Mouse (Mus musculus) naive thymus-derived CD4-positive, alpha-beta T cell, adult 2 months (primary cell): ENCODE measurements at regions not wholly inside any gene's neighbourhood (a gene's known extent, or its start where the extent isn't known, plus 50 kb on each side); places are given as distances from the start of the nearest gene placed in this dataset.

Experiments
- DNase-seq: peaks from one replicate; pipeline ENCODE4 v3.0.0-alpha.2; 2011; ENCODE audit warnings: low read depth

DNA sequence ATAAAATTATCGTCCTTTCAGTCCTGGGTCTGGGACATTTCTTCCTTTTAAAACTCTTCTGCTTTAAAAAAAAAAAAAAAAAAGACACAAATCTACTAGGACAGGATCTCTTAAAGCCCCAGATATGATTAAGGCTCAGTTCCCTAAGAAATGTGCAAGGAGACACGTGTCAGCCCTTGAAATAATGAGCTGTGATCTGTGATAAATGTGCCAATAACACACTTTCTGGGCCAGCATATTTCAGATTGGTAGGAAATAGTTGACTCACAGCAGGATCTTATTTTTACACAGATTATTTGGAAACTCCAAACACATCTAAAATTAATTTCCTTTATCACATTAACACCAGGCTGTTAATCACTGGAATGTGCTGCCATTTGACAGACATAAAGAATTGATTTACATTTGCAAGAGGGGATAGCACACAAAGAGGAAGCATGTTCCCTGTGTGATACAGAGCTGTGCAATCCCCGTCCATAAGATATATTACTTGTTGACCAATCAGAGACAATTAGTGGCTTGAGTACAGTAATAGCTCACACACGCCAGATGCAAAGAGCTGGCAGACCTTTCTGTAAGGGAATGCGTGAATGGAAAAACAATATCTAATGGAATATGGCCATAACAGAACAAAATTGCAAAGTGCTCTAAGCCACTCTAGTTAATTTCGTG, 263.7 kb downstream of the Pax3 start:
- no peak for DNase-seq

DNA sequence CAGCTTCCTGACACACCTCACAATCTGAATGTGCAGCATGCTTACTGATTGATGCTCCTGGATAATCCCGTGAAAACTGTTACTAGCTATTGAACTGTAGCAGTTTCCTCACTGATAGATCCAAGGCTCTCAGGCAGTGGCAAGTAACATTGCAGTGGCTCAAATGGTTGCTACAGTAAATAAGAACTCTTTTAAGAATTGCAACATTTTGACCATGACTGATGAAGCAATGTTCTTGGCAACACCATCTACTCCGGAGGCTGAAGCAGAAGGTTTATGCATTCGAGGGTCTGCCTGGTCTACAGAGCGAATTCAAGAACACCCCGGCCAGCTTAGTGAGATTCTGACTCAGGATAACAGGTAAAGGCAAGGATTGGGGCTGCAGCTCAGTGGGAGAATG, 264.7 kb downstream of the Pax3 start:
- DNase-seq = no peak

DNA sequence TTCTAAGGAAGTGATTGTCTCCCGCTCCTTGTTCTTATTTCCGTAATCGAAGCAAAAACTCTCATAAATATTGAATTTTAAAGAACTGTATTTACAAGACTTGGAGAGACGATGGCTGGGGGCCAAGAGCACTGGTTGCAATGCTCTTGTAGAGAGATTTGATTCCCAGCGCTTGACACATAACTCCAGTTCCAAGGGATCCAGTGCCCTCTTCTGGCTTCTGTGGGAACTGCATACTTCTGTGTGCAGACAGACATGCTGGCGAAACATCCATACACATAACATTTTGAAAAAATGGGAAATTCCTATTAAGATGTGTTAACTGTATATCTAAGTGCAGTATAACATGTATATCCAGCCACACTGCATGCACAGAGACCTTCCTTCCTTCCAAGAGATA, 266.3 kb downstream of the Pax3 start:
- no peak for DNase-seq

DNA sequence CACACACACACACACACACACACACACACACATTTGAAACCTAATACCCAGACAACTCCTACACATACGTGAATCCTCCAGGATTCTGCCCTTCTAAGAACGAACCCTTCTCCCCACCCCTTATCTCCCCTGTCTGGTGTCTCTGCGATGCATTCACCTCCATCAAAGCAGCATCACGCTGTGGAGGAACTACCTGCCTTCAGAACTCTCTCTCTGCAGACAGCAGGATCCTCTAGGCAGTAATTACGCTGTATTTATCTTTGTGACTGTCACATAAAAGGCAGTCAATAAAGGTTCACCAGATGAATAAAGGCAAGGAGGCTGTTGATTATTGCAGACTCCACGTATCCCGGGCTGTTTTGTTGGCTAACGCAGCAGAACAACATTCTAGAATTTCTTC, 267.4 kb downstream of the Pax3 start:
- no peak for DNase-seq

DNA sequence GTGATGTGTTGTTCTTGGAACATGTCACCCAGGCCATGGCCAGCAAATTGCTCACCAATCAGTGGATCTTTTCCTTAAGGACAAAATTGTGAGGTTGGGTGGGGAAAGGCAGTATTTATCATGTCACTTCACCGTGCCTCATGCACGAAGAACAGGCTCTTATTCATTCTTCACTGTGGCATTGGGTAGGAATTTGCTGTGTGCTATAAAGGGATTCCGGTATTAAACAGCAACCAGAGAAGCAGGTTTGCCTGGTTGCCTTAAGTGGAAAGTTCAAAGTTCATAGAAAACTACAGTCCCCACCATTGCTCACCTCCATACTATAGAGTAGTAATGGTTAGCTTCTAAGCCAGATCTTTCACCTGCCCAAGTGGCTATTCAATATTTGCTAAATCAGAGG, 270.8 kb downstream of the Pax3 start:
- DNase-seq = no peak

DNA sequence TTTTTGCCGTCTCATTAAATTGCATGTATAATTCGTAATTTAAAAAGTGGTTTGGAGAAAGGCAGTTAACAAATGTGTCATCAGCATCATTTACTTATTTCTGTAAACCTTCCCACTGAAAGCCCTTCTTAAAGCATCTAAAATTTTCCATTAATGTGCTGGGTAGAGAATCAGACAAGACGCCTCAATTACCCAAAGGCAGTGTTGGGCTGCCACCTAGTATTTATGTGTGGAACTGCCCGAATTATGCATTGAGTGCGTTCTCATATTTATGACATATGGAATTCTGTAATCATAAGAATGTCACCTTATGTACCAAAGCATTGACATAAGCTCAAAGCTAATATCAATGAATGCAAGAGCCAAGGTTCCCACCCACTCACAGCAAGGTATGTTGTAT, 300.7 kb downstream of the Pax3 start:
- no peak for DNase-seq

DNA sequence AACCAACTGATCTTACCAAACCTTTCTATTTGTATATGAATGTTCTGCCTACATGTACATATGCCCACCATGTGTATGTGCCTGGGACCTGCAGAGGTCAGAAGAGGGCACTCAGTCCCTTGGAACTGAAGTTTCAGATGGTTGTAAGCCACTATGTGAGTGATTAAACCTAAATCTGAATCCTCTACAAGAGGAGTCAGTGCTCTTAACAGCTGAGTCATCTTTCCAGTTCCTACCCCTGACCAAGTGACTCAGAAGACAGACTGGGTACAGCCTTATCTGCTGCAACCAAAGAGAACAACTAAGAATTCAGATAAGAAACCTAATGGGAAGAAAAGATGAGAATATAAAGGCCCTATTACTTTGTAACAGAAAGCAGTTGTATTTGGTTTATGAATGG, 317.9 kb downstream of the Pax3 start:
- DNase-seq = no peak

DNA sequence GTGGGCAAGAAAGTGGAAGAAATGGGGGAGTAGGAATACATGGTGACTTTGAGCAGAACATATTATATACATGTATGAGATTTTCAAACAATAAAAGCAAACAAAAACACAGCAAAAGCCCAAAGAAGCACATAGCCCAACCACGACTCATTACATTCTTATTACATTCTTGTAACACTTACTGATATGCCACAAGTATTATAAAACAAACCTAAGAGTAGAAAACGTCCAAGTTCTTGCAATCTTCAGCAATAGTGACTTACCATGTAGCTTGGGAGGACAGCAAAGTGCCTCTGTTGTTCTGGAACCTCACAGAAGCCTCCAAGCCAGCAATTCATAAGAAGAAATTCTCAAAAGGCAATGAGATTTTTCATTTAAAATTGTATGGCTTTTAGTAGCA, 326.8 kb downstream of the Pax3 start:
- DNase-seq = no peak

DNA sequence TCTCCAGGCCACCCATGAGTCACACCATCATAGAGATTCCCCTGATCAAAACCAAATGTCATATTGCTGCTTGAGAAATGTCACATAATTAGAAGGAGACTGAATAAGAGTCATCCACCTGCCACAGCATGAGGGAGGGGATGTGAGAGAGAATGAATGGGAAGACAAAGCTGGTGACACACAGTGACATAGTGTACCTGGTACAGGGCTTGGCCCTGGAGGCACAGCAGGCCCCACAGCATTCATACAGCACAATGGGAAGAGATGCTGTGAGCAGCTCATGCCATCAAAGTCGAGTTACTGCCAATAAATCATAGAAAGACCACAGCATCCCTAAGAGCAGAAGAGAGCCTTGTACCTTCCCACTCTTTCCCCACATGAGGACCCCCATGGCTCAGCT, 327.8 kb downstream of the Pax3 start:
- no peak for DNase-seq

DNA sequence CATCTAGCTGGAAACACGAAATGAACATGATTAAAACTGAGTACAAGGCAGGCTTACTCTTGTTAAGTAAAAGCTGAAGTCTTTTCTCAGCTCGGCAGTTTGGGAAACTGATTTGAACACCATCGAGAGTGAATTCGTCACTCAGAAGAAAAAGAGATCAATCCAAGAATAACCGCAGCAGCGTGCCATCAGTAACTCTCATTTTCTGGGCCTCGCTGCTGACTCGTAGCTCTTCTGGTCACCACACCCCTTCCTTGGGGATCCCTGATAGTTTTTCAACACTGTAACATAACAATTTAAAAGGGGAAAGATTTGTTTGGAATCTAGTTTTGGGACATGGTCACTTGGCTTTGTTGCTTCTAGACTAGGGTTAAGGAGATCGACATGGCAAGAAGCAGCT, 337.0 kb downstream of the Pax3 start:
- DNase-seq = no peak

DNA sequence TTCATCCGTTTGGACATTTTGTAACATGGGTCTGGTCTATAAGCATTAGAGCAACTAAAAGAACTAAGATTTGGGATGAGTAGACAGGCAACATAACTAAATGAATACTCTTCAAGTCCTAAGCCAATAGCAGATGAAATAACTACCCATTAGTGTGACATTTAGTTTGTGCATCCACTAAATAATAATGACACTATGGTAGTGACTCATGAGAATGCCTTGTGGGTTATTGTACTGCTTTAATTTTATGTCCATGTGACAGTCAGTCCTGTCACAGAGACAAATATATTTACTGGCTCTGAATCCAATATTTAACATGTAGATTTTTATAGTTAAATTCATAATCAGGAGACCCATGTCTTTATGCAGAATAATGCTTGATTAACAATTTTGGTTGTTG, 339.5 kb upstream of the Epha4 start:
- no peak for DNase-seq

DNA sequence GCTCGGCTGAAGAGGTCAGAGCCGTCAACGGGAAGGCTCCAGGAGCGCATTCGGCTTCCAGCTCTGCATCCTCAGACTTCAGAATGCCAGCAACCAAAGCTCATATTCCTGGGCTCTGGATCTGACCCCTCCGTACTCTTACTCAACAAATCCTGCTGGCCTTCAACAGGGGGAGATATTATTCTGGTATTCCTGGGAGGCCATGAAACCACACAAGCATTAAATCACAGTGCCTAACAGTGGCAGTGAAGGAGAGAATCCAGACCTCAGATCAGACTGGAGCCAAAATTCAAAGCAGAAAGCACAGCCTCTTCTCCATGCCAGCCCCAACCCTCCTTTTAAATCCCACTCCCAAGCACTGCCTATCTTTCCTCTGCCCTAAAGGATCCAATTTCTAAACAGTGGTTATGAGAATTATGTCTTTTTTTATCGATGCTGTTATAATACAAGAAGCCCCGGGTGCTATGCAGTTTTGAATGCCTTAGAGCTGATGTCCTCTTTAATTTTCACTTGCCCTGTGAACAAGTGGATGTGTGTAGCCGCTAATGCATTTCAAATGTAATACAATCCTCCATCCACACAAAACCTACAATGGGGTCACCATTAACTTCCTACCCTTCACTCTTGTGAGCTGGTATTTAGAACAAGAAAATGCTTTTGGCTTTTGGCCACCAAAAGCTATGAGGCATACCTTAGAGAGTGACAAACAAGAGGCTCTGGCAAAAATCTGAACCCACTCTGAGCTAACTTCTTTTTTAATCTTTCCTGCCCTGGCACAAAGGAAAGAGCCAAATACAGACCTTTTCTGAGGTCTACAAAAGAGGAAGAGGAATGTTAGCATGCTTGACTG, 333.1 kb upstream of the Epha4 start:
- no peak for DNase-seq

DNA sequence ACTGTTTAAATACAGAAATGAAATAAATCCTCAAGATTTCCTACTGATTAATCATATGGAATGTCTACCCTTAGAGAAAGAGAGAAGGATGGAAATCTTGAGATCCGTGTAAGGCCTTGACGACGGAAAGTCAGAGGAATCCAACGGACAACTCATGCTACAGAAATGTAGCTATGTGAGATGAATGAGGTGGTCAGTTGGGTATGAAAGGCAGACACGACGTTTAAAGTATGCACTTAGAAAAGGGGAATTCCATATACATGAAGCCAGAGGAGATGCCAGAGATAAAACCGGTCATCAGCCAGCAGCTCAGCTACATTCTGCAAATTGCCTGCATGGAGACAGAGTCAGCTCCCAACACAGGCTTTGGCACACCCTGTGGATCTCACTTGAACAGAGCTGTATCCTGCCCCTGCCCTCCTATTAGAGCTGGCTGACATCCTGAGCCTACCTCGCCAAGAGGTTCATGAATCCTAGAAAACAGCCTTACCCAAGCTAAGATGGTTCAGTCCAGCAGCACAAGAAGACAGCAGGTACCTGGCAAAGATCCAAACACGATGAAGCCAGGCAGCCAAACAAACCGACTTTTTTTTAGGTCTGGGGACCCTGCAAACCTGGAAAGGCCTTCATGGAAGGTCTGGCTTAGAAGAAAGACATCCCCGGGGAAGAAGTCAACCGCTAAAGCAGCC, 331.3 kb upstream of the Epha4 start:
- no peak for DNase-seq

DNA sequence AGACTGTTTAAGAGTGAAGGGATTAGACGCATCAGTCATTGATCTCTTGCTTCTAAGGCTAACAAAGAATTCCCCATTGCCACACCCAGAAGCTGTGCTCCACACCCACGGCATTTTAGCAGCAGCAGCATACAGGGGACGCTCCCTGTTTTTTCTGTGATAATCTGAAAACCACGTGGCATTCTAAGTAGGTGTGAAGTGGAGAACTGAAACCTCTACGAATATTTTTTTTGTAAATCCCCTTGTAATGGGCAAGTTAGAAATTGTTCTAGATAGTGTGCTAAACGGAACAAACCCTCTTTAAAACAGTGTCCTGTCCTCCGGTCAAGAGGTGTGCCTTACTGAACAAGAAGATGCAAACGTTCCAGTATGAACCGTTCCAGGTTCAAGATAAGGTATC, 325.8 kb upstream of the Epha4 start:
- no peak for DNase-seq

DNA sequence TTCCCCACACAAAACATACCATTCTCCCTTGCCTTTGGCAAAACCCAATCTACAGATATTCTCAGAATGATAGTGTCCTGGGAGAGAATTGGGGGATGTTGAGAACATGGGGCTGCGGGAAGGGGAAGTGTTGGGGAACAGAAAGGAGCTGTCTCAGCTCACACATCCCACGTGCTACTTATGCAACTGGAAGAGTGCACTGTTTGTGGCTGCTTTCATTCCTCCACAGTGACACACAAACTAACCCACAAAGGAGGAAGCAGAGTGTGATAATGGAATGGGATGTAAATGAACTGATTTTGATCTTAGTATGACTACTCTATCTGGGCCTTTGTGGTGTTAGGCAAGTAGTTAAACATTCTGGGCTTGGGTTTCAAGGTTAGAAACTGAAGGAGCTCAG, 317.3 kb upstream of the Epha4 start:
- no peak for DNase-seq

DNA sequence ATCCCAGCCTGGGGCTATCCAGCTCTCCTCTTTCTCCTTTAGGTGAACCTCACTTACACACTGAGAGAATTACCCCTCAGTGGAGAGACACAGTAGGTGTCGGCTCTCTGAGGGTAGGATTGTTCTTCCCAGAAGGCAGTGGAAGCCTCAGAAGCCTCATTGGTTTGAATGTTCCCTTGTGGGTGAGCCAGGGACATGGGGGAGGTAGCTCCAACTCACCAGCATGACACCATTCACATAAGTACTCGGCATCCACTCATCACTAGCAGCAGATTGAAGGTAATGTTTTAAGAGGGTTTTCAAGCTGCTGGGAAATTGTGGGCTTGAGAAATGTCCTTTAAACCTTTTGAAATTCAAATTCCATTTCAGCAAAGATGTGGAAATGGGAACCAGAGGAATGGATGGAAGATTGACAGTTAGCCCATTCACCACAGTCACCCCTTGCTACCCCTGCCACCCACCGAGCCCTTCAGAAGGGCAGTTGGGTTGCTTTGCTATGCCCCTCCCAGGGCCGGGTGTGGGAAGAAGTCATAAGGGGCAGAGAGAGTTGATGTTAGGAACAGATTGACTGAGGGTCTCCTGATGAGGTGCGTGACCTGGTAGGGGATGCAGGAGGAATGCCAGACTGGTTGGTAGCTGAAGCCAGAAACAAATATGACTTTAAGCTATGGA, 310.0 kb upstream of the Epha4 start:
- DNase-seq = no peak

DNA sequence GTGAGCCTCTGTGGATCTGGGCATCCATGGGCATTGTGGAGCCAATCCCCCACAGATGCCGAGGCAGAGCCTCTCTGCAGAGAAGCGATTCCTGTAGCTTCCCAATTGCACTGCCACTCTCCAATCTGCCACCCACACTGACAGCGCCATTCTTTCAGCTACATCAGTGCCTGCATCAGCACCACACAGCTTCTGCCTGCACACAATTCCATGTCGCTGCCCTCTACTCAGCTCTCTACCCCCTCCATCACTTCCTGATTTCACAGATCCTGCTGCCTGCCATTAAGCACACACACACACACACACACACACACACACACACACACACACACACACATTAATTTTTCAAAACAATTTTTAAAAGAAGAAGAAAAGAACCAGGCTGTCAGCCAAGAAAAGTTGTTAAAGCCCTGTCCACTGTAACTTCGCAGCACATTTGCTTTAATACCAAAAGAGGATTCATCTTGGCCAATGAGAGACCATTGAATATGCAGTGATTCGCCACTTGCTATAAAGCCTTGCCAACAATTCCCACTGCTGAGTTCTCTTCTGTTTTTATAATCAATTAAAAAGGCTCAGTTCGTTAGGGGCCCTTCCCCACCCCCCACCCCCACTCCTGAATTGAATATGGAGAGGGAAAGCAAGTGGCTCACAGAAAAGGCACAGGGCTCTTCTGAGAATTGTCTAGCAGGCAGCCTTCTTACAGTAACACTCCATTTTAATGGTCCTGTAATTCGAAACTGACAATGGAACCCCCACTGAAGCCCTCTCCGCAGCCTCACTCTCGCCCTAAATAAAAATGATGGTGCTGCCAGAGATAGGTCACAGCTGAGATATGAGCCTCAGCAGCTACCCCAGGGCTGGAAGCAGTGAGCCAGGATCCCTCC, 309.2 kb upstream of the Epha4 start:
- no peak for DNase-seq

DNA sequence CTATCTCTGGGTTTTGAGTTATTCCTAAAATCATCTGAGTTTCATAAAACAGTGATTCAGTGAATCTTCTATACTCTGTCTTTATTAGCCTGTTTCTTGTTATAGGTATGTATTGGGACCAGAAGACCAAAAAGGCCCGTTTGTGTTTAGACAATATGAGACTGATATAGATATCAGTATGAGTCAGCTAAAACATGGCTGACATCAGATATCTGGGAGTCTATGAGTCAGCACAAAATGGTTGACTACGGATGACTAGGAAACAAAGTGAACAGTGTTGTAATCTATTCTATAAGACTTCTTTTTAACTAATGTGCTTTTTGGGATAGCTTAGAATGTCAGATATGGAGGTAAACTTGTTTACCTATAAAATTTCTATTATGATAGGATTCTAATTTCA, 305.2 kb upstream of the Epha4 start:
- no peak for DNase-seq

DNA sequence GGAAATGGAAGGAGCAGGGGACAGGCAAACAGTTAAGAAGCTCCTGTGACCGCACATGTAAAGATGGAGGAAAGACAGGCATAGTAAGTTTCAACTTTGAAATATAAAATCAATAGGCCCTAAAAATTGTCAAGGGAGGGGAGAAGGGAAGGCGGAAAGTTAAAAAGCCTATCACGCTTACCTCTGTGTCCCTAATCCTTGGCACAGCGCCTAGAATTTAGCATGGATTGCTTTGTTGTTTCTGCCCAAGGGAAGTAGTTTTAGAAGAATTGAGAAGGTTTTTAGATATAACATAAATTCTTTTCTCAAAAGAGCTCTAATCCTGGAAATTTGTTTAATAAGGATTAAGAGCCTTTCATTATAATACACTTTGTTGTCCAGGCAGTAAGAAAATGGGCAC, 300.6 kb upstream of the Epha4 start:
- DNase-seq = no peak

DNA sequence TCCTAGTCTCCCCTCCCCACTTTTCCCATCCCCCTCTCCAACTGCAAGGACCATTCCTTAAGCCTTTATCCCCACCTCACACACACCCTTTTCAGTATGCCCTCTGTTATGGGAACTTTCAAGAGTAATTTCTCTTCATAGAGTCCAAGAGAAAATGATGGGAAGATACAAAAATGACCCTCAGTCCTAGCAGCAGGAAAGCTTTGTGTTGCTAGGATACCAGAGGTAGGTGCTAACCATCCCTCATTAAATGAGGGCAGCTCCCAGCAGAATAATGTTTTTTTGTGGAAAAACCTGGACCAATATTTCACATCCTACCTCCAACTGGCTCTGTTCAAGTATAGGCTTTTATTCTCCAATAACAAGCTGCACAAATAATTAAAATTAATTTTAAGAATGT, 296.7 kb upstream of the Epha4 start:
- no peak for DNase-seq

DNA sequence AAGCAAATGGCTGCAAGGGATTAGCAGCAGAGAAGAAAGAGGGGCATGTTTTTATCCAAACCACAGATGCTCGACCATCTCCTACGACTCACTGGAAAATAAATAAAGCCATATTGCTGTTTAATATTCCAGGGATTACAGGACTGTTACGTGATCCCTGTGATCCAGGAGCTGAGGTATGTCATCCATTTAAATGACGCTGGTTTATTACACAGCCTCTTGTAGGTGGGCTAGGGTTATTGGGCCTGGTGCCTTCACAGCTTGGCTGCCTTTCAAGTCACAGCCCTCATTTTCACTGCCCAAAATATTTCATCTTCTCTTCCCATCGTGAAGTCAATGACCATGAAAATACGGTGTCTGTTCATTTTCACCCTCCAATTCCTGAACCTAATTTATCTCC, 276.1 kb upstream of the Epha4 start:
- no peak for DNase-seq

DNA sequence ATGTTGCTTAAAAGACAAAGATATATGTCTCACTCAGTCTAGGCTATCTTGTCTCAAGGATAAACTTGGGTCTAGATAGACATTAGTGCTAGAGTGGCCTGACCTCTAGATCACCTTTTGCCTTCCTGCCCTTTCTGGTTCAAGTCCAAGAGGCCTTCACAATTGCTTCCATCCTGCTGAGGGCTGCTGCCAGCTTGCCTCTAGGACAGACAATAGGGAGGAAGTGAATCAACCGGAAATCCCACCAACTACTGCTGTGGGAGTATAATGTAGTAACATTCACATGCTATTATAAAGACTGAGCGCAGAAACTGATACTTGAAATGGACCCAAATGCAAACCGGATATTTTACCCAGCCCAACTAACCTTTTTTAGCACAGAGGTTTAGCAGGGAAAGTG, 239.4 kb upstream of the Epha4 start:
- DNase-seq = no peak
